ENCODE assay signal across 30 mouse cellular contexts in the genomic region with DNA sequence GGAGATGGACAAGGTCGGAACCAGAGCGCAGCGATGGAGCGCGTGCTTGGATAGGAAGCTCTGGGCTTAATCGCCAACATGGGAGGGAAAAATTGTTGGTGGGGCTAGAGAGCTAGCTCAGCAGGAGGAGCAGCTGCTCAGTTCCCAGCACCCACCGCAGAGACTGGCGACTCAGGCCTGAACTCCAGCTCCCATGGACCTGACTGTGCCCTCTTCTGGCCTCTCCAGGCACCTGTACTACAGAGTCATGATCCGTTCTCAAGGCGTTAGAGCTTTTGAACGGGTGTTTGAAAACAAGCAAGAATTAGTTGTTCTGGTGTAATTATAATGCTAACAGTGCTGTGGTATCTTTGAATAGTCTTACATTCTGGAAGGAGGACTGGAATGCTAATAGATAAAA. TPM values are rescaled to one million over a fixed set of nuclear protein-coding genes. Genes with fewer than 3 reads are reported as not detected.
A peak's percentile ranks its signal among the peaks of the same experiment; 100 is the strongest.
DNase-seq lines count a peak whose midpoint lies in the region; ATAC-seq and TF ChIP-seq lines count a peak whose summit lies in the region.
"Had no signal": no experiment of that assay in that cellular context is flagged by ENCODE, and none has a peak within 500 bp of the region (broad histone marks: within the 10 kb centered on the region; RNA-seq: fewer than 3 reads in every experiment).

No protein-coding gene starts in this region.

- H3K4me3 ChIP-seq in layer of hippocampus, adult 2 months: no peak overlapping the region
- H3K4me3 ChIP-seq in megakaryocyte, embryonic 14.5 days (replicated peaks): peak overlapping the region; percentile 42
- no peak overlapping the region for H3K4me3 ChIP-seq in kidney, adult 2 months (ENCODE audit: insufficient read depth, low read depth, low read length)
- H3K4me3 ChIP-seq: forebrain, embryonic 13.5 days; heart, embryonic 15.5 days; left cerebral cortex, adult 2 months; midbrain, embryonic 12.5 days; myocyte; neural tube, embryonic 12.5 days had no signal

- H3K27me3 ChIP-seq in megakaryocyte, embryonic 14.5 days (replicated peaks): no peaks in the 10 kb centered on the region
- no peaks in the 10 kb centered on the region for H3K27me3 ChIP-seq in kidney, adult 2 months (replicated peaks; ENCODE audit: control insufficient read depth, insufficient read depth, low read length)
- H3K27me3 ChIP-seq: CH12.LX; forebrain, embryonic 13.5 days; heart, embryonic 15.5 days; midbrain, embryonic 12.5 days; neural tube, embryonic 12.5 days; Patski had no signal

- H3K27ac ChIP-seq in layer of hippocampus, adult 2 months: peak overlapping the region; percentile 2; the same call in 1 of the 2 replicates
- H3K27ac ChIP-seq in kidney, adult 2 months (ENCODE audit: insufficient read depth, low read depth, low read length): no peak overlapping the region
- H3K27ac ChIP-seq: forebrain, embryonic 13.5 days; heart, embryonic 15.5 days; hindbrain, embryonic 14.5 days; left cerebral cortex, adult 2 months; midbrain, embryonic 12.5 days; neural tube, embryonic 12.5 days had no signal

- peaks cover 34% of the 10 kb centered on the region for H3K36me3 ChIP-seq in megakaryocyte, embryonic 14.5 days (replicated peaks; ENCODE audit: low read length)
- H3K36me3 ChIP-seq in kidney, adult 2 months (ENCODE audit: control insufficient read depth, insufficient read depth, low read length): no peaks in the 10 kb centered on the region

- 88% methylated on average over 11 of the region's 11 CpGs for WGBS in kidney, adult 2 months

- peaks cover 90% of the 10 kb centered on the region for H3K4me1 ChIP-seq in megakaryocyte, embryonic 14.5 days
- peaks cover 31% of the 10 kb centered on the region; the same call in 1 of the 2 replicates for H3K4me1 ChIP-seq in kidney, adult 2 months (ENCODE audit: control insufficient read depth, insufficient read depth, low read length)

- no peak for TF ChIP-seq POLR2A in kidney, adult 2 months (IDR thresholded peaks at IDR 0.05; ENCODE audit: low read depth, low read length)

- no peaks in the 10 kb centered on the region for H3K9me3 ChIP-seq in megakaryocyte, embryonic 14.5 days
- H3K9me3 ChIP-seq: forebrain, embryonic 13.5 days; heart, embryonic 15.5 days; midbrain, embryonic 12.5 days; neural tube, embryonic 12.5 days had no signal

- no peak for ATAC-seq in megakaryocyte, adult 5-6 weeks (ENCODE audit: poor library complexity, severe bottlenecking)
- ATAC-seq: forebrain, embryonic 13.5 days; inflammation-experienced regulatory T-cells, adult 6 months; Patski had no signal

- DNase-seq in adrenal gland, postnatal 14 days: peak; percentile 40
- DNase-seq in adrenal gland, adult 2 months: no peak
- DNase-seq in layer of hippocampus, adult 2 months (ENCODE audit: low spot score in 2 of 2): no peak
- no peak for DNase-seq in layer of hippocampus, adult 18-20 months (ENCODE audit: low spot score in 2 of 2)
- DNase-seq in kidney, adult 2 months: no peak
- no peak for DNase-seq in urinary bladder, postnatal 14 days (ENCODE audit: low spot score)
- DNase-seq: cerebellum, adult 8-10 months; cerebellum, postnatal 25 days; gastrocnemius, postnatal 10 days; heart, postnatal 36 days; kidney, postnatal 14 days; left cerebral cortex, postnatal 4 days; lung, adult 18-20 months; lung, postnatal 10 days; right cerebral cortex, adult 18-20 months; spleen, adult 18-20 months; thymus, adult 18-20 months; thymus, postnatal 25 days had no signal

- peak; percentile 24 for TF ChIP-seq CTCF in layer of hippocampus, adult 2 months (conservative IDR thresholded peaks at IDR 0.05)
- TF ChIP-seq CTCF in kidney, adult 2 months (conservative IDR thresholded peaks at IDR 0.05; ENCODE audit: insufficient read depth, insufficient read length, low read depth, low read length): no peak

RNA-seq across cellular contexts. Expression of a gene that starts 9.5 kb away (rescaled TPM):
- total RNA-seq in adrenal gland, postnatal 14 days (2021): 50.2 and 60.0 TPM in 2 replicates
- 10 to 100 TPM; 37.8 to 55.3 TPM for total RNA-seq in adrenal gland, adult 2 months (2021)
- 63.9 and 76.4 TPM in 2 replicates for polyA plus RNA-seq in adrenal gland, adult 2 months (2012; rRNA removed)
- 10 to 100 TPM; 56.0 to 68.1 TPM for total RNA-seq in layer of hippocampus, adult 2 months (2021)
- total RNA-seq in layer of hippocampus, adult 18-20 months (2021): 10 to 100 TPM; 60.3 to 66.7 TPM
- 101 and 202 TPM in 2 replicates for polyA plus RNA-seq in megakaryocyte, embryonic 14.5 days (2012; ENCODE audit: insufficient read depth, low replicate concordance)
- 30.4 and 34.2 TPM in 2 replicates for total RNA-seq in megakaryocyte, adult 5-6 weeks (2015)
- total RNA-seq in megakaryocyte, adult 5-6 weeks (2017): 28.7 and 39.3 TPM in 2 replicates
- polyA plus RNA-seq in kidney, adult 2 months (2012; rRNA removed): 15.9 and 19.6 TPM in 2 replicates
